Mouse (Mus musculus) layer of hippocampus, postnatal 25 days (tissue): ENCODE measurements at regions not wholly inside any gene's neighbourhood (a gene's known extent, or its start where the extent isn't known, plus 50 kb on each side); places are given as distances from the start of the nearest gene placed in this dataset.

Experiments used
- DNase-seq, 2 experiments: peaks; one replicate each; pipeline ENCODE4 v3.0.0; 2022; ENCODE audit warnings: mixed read lengths in 2 of 2, low spot score in 1 of 2; ENCODE audit errors: extremely low spot score in 1 of 2

DNA sequence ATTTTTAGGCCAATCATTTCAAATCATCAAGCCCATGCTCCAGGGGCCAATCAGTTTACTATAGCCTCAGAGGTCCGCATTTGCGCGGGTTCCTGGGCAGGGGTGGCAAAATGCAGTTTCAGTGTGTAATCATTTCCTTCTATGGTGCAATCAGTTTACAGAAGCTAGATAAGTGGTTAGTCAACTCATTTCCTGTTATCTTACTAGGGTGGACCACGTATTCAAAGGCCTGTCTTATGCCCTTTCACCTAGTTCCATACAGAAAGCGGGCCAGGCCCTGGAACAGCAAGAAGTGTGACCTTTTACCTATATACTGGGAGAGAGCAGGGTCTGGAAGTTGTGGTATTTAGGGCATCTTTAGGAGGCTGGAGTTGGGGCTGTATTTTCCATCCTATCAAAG lies 62.0 kb upstream of the Qrfpr start:
- no peak for DNase-seq

DNA sequence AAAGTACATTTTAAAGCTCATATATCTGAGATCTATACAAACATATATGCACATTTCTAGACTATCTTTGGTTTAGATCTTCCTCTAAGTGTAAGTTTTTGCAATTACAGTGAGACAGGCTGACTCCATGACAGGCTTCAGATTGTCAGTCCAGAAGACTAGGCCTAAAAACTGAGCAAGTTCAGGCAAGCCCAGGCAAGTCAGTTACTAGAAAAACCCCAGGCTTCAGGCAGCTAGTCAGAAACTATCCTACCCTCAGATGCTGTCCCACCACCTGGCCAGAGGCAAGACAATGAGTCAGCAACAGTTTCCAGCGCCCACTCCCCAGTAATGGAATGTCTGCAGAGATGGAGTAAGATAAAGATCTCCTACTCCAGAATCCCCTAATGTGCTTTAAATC lies 53.4 kb upstream of the Qrfpr start:
- no peak for DNase-seq
